Mouse (Mus musculus): ENCODE measurements around the gene Zfp46. TPM values are rescaled to one million over a fixed set of nuclear protein-coding genes. Genes with fewer than 3 reads are reported as not detected.
A peak's percentile ranks its signal among the peaks of the same experiment; 100 is the strongest.

The Zfp46 gene
- polyA plus RNA-seq, 1 experiment from 2014 or later, result 13.8 TPM

DNA sequence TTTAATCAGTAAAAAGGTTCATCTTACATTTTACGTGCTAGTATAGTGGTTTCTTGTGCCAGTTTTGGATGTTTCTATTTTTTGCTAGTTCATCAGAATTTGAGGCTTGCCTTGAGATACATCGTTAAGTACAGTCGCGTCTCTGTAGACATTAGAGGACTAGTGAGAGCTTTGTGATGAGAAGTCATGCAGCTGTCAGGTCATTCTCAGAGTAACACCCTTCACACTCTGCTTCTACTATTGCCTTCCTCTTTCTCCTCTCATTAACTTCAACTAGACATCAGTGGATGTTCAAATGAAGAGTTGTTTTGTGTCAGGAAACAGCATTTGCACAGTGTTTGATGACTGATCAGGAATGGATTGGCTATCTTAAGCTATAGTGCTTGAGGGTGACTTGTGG, 28.1 kb downstream of the Zfp46 start:
- WGBS, result 3% methylated on average over 4 of the region's 4 CpGs
- Histone ChIP-seq H3K4me3 (replicated peaks; ENCODE audit: low read depth, low read length) (peak overlapping the region; percentile 90), H3K4me2 (ENCODE audit: low read length) (peak overlapping the region; percentile 69), H3K27me3 (ENCODE audit: insufficient read depth, low read length) (no peaks in the 10 kb centered on the region), H3K27ac (no peak overlapping the region), H3K4me1 (replicated peaks; ENCODE audit: insufficient read depth, low read length) (peaks cover 9% of the 10 kb centered on the region; the same call in 1 of the 2 replicates), H3K9me3 (replicated peaks; ENCODE audit: low read length) (no peaks in the 10 kb centered on the region), H3K36me3 (ENCODE audit: insufficient read depth, low read length) (0 out of 2 replicates have a peak, but pooled peaks cover 5% of the 10 kb centered on the region), H3K9ac (ENCODE audit: low read depth, low read length) (peak overlapping the region; percentile 36; the same call in 1 of the 2 replicates)
- no peak for TF ChIP-seq CTCF (IDR thresholded peaks at IDR 0.05; ENCODE audit: low read depth)
- ATAC-seq (replicated peaks; ENCODE audit: low FRiP score, low read depth) (no peak), DNase-seq (ENCODE audit: low spot score) (no peak)

DNA sequence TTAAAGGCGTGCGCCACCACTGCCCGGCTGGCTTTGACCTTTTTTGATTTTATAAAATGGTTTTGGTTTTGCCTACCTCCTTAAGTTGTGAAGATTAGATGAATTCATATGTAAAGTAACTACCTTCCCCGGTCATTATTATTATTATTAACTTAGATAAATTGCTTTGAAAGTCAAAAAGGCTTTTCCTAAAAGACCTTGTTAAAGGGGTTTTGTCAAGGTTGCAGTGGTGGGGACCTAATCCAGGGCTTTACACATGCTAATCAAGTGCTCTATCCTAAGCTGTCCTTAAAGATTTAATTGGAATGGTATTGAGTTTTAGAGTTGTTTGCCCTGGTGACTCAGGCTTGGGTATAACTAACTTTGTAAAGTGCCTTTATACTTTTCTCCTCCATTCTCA, 33.2 kb downstream of the Zfp46 start:
- Histone ChIP-seq H3K36me3 (ENCODE audit: insufficient read depth, low read length) (peaks cover 33% of the 10 kb centered on the region), H3K4me3 (replicated peaks; ENCODE audit: low read depth, low read length) (no peak overlapping the region), H3K9ac (ENCODE audit: low read depth, low read length) (no peak overlapping the region), H3K9me3 (replicated peaks; ENCODE audit: low read length) (no peaks in the 10 kb centered on the region), H3K4me1 (replicated peaks; ENCODE audit: insufficient read depth, low read length) (peaks cover 4% of the 10 kb centered on the region; the same call in 1 of the 2 replicates), H3K4me2 (ENCODE audit: low read length) (no peak overlapping the region), H3K27me3 (ENCODE audit: insufficient read depth, low read length) (no peaks in the 10 kb centered on the region), H3K27ac (no peak overlapping the region)
- 87% methylated on average over 4 of the region's 4 CpGs for WGBS
- DNase-seq (ENCODE audit: low spot score), result no peak
- no peak for TF ChIP-seq CTCF (IDR thresholded peaks at IDR 0.05; ENCODE audit: low read depth)
- ATAC-seq (replicated peaks; ENCODE audit: low FRiP score, low read depth), result no peak

- WGBS, result 79% methylated on average over 4 of the region's 4 CpGs
Observed at GRCm38 (mm10) chr4:136320016-136320415, 35.5 kb downstream of the Zfp46 start.

GRCm38 (mm10) chr4:136324226-136324625, 39.7 kb downstream of the Zfp46 start:
- no peak overlapping the region for H3K27ac ChIP-seq
- peaks cover 27% of the 10 kb centered on the region; the same call in 1 of the 2 replicates for H3K36me3 ChIP-seq (ENCODE audit: insufficient read depth, low read length)
- no peak overlapping the region for H3K4me3 ChIP-seq (replicated peaks; ENCODE audit: low read depth, low read length)
- TF ChIP-seq CTCF (IDR thresholded peaks at IDR 0.05; ENCODE audit: low read depth), result peak; percentile 57
- no peaks in the 10 kb centered on the region for H3K9me3 ChIP-seq (replicated peaks; ENCODE audit: low read length)
- ATAC-seq (replicated peaks; ENCODE audit: low FRiP score, low read depth) (no peak), DNase-seq (ENCODE audit: low spot score) (peak; percentile 54)
- H3K27me3 ChIP-seq (ENCODE audit: insufficient read depth, low read length), result no peaks in the 10 kb centered on the region
- no peaks in the 10 kb centered on the region for H3K4me1 ChIP-seq (replicated peaks; ENCODE audit: insufficient read depth, low read length)
- no peak overlapping the region for H3K4me2 ChIP-seq (ENCODE audit: low read length)
- no peak overlapping the region for H3K9ac ChIP-seq (ENCODE audit: low read depth, low read length)
- 27% methylated on average over 2 of the region's 2 CpGs for WGBS

More at GRCm38 (mm10) chr4:136320016-136320415, 35.5 kb downstream of the Zfp46 start:
- no peak for TF ChIP-seq CTCF (IDR thresholded peaks at IDR 0.05; ENCODE audit: low read depth)
- no peak overlapping the region for H3K27ac ChIP-seq
- H3K27me3 ChIP-seq (ENCODE audit: insufficient read depth, low read length), result no peaks in the 10 kb centered on the region
- no peak for DNase-seq (ENCODE audit: low spot score)
- no peak for ATAC-seq (replicated peaks; ENCODE audit: low FRiP score, low read depth)
- H3K36me3 ChIP-seq (ENCODE audit: insufficient read depth, low read length), result peaks cover 42% of the 10 kb centered on the region
- H3K9me3 ChIP-seq (replicated peaks; ENCODE audit: low read length), result no peaks in the 10 kb centered on the region
- H3K4me1 ChIP-seq (replicated peaks; ENCODE audit: insufficient read depth, low read length), result no peaks in the 10 kb centered on the region
- H3K4me3 ChIP-seq (replicated peaks; ENCODE audit: low read depth, low read length), result no peak overlapping the region
- H3K4me2 ChIP-seq (ENCODE audit: low read length), result no peak overlapping the region
- no peak overlapping the region for H3K9ac ChIP-seq (ENCODE audit: low read depth, low read length)

GRCm38 (mm10) chr4:136327238-136327637, 42.8 kb downstream of the Zfp46 start:
- Histone ChIP-seq H3K36me3 (ENCODE audit: insufficient read depth, low read length) (peaks cover 24% of the 10 kb centered on the region; the same call in 1 of the 2 replicates), H3K27ac (no peak overlapping the region), H3K4me1 (replicated peaks; ENCODE audit: insufficient read depth, low read length) (no peaks in the 10 kb centered on the region), H3K9me3 (replicated peaks; ENCODE audit: low read length) (no peaks in the 10 kb centered on the region), H3K9ac (ENCODE audit: low read depth, low read length) (no peak overlapping the region), H3K27me3 (ENCODE audit: insufficient read depth, low read length) (no peaks in the 10 kb centered on the region), H3K4me2 (ENCODE audit: low read length) (no peak overlapping the region), H3K4me3 (replicated peaks; ENCODE audit: low read depth, low read length) (no peak overlapping the region)
- no peak for ATAC-seq (replicated peaks; ENCODE audit: low FRiP score, low read depth)
- 81% methylated on average over 5 of the region's 5 CpGs for WGBS
- DNase-seq (ENCODE audit: low spot score), result no peak
- TF ChIP-seq CTCF (IDR thresholded peaks at IDR 0.05; ENCODE audit: low read depth), result no peak

DNA sequence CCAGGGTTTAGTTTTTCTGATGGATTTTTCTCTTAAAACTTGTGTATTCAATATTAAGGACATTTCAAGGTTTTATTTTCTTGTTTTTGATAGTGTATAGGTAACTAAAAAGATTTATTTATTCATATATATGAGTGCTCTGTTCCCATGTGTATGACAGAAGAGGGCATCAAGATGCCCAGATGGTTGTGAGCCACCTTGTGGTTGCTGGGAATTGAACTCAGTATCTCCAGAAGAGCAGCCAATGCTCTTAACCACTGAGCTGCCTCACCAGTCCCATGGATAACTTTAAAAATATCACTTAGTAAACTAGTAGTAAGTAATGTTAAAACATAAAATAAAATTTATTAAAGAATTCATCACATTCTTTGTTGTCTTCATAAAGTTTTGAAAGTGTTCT, 43.6 kb downstream of the Zfp46 start:
- H3K9ac ChIP-seq (ENCODE audit: low read depth, low read length), result no peak overlapping the region
- DNase-seq (ENCODE audit: low spot score), result no peak
- H3K4me1 ChIP-seq (replicated peaks; ENCODE audit: insufficient read depth, low read length), result no peaks in the 10 kb centered on the region
- H3K36me3 ChIP-seq (ENCODE audit: insufficient read depth, low read length), result peaks cover 25% of the 10 kb centered on the region
- H3K9me3 ChIP-seq (replicated peaks; ENCODE audit: low read length), result no peaks in the 10 kb centered on the region
- H3K27ac ChIP-seq, result no peak overlapping the region
- H3K4me3 ChIP-seq (replicated peaks; ENCODE audit: low read depth, low read length), result no peak overlapping the region
- no peak overlapping the region for H3K4me2 ChIP-seq (ENCODE audit: low read length)
- TF ChIP-seq CTCF (IDR thresholded peaks at IDR 0.05; ENCODE audit: low read depth), result peak; percentile 44
- no peak for ATAC-seq (replicated peaks; ENCODE audit: low FRiP score, low read depth)
- H3K27me3 ChIP-seq (ENCODE audit: insufficient read depth, low read length), result no peaks in the 10 kb centered on the region

DNA sequence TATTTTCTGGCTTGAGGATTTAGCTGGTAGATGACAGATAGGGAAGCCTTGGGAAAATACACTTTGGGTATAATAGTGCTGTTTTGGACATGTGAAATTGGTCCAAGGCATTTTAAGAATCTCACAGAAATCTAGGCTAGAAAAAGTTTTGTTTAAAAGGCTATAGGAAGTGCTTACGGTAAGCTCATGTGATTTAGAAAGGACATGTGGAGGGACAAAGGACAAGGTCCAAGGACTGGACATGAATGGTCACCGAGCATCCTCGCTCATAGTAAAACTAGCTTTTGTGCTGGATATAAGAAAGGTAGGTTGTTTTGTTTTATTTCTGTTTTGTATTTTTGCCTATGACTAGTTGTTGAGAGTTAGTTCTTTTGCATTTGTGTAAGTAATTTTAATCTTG, 47.2 kb downstream of the Zfp46 start:
- Histone ChIP-seq H3K9ac (ENCODE audit: low read depth, low read length) (no peak overlapping the region), H3K9me3 (replicated peaks; ENCODE audit: low read length) (no peaks in the 10 kb centered on the region), H3K4me3 (replicated peaks; ENCODE audit: low read depth, low read length) (no peak overlapping the region), H3K27me3 (ENCODE audit: insufficient read depth, low read length) (no peaks in the 10 kb centered on the region), H3K27ac (no peak overlapping the region), H3K36me3 (ENCODE audit: insufficient read depth, low read length) (peaks cover 39% of the 10 kb centered on the region), H3K4me2 (ENCODE audit: low read length) (no peak overlapping the region), H3K4me1 (replicated peaks; ENCODE audit: insufficient read depth, low read length) (no peaks in the 10 kb centered on the region)
- DNase-seq (ENCODE audit: low spot score), result no peak
- no peak for TF ChIP-seq CTCF (IDR thresholded peaks at IDR 0.05; ENCODE audit: low read depth)
- 94% methylated on average over 3 of the region's 3 CpGs for WGBS
- ATAC-seq (replicated peaks; ENCODE audit: low FRiP score, low read depth), result no peak
